Mouse (Mus musculus): Measurements from ENCODE around the gene Ncoa1.
"Not testable (repeated sequence)": the region's sequence is repeated elsewhere in the genome, so short reads cannot be mapped to it uniquely, and the experiment has no call there.

Gene Ncoa1

DNA sequence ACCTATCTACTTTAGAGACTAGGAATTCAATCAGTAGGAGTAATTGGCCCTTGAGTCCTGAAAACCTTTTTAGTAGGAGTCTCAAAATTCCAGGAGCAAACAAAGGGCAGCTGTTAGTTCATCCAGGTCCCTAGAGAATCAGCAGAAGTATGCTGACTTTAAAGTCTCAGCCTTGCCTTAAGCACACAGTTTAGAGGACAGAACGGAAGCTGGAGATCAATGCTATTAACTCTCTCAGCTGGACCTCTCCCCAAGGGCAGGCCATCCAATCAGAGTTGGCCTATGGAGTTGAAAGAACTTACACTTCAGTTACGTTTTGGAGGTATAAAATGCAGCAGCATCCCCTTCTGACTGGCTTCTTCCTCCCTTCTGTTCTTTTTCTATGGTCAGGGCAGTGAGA is 154.8 kb downstream of the Ncoa1 start:
- DNase-seq (ENCODE audit: low read depth, low spot score) = no peak

DNA sequence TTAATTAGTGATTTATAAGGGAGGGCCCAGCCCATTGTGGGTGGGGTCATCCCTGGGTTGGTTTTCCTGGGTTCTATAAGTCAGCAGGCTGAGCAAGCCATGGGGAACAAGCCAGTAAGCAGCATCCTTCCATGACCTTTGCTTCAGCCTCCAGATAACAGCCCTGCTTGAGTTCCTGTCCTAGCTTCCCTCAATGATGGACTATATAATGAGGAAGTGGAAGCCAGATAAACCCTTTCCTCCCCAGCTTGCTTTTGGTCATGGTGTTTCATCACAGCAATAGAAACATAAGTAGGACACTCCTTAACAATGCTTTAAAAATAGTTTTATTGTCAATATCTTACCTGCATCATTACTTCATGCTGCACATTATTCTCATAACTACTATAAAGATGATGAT is 163.2 kb downstream of the Ncoa1 start:
- DNase-seq (ENCODE audit: low read depth, low spot score) = no peak

DNA sequence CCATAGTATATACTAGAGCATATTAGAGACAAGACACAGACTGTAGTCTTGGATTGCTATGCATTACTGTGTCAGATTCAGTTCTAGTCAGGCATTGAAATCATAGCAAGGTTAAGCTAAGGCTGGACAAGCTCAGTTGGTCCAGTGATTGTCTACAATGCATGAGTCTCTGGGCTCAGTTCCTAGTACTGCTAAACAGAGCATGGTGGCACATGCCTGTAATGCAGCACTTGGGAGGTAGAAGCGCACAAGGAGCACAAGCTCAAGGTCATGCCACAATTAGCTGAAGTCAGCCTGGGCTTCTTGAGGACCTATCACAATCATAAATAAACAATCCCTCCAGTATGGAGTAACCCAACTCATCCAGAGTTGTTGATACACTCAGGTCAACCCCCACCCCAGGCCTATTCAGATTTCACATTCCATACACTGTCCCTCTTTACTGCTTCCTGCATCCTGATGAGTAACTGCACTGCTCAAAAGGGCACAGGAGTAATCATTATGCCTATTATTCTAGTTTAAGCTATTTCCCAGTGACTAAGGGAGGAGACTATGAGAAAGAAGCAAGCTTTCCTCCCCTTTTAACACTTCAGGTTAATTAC is 170.2 kb downstream of the Ncoa1 start:
- DNase-seq (ENCODE audit: low read depth, low spot score) = no peak

DNA sequence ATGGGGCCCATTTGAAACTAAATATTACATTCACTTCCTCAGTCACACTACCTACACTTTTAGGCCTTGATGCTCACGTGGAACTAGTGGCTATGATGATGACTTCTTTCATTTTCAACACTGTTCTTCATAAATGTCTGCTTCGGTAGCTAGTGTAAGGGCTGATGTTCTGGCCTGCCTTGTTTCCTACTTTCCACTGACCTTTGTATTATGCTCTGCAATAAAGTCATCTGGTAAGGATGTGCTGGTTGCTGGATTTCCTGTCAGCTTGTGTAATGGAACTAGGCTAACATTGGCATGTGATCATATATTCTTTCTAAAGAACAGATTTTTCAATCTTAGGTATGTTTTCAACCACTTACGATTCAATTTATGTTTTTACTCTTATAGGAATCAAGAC is 177.7 kb downstream of the Ncoa1 start:
- no peak for DNase-seq (ENCODE audit: low read depth, low spot score)

DNA sequence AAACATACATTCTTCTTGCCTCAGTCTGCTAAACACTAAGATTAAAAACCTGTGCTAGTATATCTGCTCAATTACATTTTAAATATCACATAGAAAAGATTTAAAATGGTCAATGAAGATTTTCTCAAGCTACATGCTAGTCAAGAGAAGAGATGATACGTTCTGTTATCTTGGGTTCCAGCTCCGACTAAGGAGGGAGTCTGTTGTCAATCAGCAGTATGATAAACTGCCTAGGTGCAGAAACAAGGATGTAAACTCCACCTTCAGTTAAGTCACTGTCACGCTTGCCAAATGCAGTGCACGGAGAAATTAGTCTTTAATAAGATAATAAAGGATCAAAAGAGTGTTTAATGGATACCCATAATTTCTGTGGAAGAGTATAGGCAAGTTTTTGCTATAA is 178.4 kb downstream of the Ncoa1 start:
- DNase-seq (ENCODE audit: low read depth, low spot score) = no peak

DNA sequence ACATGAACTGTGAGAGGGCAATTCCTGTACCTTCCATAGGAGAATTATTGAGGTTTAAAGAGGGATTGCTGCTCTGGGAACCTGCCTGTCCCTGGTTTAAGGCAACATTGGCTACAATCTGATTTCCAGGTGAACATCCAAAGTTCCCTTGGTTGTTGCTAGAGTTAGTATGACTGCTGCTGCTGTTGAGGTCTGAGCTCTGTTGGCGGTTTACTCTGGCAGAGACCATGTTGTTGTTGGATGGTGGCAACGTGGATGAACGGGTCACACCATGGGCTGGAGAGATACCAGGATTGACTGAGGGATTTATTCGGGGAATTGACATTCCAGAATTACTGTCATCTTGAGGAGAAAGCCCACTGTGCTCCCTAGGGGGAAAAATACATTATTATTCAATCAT is 181.1 kb downstream of the Ncoa1 start:
- no peak for DNase-seq (ENCODE audit: low read depth, low spot score)

DNA sequence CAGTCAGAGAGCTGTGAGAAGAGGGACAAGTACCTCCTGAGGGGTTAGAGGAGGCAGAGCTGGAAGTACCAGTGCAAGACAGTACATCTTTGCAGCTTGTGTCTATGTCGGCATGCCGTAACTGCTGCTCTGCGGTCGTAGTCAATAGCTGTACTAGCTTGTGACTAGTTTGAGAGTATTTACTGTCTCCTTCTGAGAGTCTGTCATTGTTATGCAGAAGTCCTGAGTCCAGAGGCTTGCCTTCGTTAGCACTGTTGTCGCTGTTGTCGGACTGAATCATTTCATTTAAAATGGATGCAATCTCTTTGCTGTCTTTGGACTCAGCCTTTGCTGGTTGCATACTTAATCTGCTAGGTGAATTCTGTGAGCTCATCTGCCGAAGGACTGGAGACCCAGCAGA is 181.7 kb downstream of the Ncoa1 start:
- DNase-seq (ENCODE audit: low read depth, low spot score) = no peak

DNA sequence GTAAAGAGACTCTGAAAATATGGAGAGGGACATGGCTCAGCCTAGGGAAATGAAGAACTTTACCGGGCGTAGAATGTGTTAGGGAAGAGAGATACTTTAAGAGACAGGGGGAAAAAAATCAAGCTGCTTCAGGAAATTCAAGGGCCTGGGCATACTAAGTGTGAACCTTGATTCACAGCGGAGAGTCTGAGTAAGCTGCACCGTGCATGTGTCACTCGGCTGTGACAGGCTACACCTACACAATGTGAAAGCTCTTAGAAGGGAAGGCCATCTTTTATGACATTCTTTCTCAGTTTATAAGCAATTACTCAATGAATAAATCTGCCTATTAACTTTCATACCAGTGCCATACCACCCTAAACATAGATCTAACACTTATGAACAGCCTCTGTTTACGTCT is 183.2 kb downstream of the Ncoa1 start:
- DNase-seq (ENCODE audit: low read depth, low spot score) = no peak

DNA sequence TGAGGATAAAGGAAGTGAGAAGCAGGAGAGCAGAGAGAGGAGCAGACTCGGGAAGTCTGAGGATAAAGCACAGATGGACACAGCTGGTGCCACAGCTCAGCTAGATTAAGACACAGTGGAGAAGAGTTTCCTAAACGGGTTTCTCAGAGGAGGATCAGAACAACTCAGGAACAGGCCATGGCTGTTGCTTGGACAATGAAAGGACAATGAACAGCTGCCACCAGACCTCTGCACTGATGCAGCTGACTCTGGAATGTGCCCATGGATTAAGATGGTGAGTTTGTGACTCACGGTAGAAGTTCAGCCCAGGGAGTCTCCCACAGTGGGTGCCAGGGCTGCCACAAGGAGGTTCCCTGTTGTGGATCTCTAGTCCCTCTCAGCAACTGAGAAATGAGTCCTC is 191.8 kb downstream of the Ncoa1 start:
- DNase-seq (ENCODE audit: low read depth, low spot score) = no peak

DNA sequence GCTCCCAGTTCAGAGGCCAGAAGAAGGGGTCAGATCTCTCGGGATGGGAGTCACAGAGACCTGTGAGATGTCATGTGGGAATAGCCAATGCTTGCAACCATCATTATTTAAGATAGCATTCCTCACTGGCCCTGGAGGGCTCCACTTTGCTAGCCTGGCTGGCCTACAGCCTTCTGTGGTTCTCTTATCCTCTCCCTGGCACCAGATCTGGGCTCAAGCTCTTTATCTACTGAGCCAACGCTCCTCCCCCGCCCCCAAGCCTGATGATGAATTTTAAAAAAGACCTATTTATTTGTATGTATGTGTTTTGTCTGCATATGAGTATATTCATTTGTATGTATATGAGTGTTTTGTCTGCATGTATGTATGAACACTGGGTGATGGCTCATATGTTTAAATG is 197.1 kb downstream of the Ncoa1 start:
- no peak for DNase-seq (ENCODE audit: low read depth, low spot score)

DNA sequence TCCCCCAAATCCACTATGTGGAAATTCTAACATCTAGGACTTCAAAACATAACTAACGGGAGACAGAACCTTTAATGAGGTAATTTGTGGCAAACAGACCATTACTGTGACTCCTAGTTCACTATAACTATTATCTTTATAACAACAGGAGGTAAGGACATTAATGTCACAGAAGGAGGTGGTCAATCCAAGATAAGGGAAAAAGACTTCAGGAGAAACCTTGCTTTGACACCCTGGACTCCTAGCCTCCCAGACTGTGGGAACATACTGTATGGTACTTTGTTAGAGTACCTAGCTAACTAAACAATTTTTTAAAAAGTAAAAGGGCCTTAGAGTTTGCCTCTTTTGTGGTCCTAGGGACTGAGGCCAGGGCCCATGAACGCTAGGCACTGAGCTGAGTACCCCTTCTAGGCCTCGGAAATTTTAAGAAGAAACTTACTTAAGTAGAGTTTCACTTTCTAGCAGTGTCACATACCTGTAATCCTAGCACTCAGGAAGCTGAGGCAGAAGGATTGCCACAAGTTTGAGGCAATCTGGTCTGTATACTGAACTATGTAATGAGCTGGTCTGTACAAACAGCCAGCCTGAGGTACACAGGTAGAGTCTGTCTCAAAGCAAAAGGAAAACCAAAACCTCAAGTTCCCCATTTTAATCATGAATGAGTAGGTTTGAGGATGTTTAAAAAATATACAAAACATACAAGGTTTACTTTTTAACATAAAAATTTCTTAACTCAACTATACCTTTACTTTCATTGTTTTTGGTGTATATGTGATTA is 197.8 kb downstream of the Ncoa1 start:
- DNase-seq (ENCODE audit: low read depth, low spot score) = no peak

DNA sequence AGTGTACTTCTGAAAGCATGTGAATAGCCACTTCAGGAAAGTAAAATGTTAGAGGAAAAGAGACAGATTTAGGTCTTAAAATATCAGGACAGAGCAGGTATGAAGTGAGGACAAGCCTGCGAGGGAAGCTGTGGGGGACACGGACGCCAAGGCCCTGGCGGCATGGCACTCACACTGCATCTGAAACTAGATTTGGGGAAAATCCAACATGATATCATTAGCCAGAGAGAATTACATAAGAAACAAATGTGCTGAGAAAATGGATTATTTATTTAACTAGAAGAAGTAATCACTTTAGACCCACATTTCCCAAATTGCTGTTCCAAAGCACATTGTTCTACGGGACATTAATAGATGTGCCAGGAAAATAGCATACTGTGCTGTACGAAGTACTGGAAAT is 205.9 kb downstream of the Ncoa1 start:
- no peak for DNase-seq (ENCODE audit: low read depth, low spot score)

DNA sequence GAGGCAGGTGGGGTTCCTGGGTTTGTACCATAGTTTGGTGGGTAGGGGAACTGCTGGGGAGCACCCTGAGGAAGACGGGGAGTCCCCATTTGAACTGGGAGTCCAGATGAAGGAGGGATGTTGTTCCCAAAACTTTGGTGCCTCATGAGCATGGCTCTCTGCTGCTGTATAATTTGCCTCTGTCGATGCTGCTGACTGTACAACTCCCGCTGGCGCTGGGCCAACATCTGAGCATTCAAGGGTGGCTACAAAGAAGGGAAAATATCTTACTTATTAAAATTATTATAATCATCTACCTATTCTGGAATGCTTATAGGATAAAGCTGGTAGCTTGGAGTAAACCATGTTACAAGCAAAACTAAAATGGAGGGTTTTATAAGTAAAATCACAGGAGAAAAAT is 209.2 kb downstream of the Ncoa1 start:
- no peak for DNase-seq (ENCODE audit: low read depth, low spot score)

DNA sequence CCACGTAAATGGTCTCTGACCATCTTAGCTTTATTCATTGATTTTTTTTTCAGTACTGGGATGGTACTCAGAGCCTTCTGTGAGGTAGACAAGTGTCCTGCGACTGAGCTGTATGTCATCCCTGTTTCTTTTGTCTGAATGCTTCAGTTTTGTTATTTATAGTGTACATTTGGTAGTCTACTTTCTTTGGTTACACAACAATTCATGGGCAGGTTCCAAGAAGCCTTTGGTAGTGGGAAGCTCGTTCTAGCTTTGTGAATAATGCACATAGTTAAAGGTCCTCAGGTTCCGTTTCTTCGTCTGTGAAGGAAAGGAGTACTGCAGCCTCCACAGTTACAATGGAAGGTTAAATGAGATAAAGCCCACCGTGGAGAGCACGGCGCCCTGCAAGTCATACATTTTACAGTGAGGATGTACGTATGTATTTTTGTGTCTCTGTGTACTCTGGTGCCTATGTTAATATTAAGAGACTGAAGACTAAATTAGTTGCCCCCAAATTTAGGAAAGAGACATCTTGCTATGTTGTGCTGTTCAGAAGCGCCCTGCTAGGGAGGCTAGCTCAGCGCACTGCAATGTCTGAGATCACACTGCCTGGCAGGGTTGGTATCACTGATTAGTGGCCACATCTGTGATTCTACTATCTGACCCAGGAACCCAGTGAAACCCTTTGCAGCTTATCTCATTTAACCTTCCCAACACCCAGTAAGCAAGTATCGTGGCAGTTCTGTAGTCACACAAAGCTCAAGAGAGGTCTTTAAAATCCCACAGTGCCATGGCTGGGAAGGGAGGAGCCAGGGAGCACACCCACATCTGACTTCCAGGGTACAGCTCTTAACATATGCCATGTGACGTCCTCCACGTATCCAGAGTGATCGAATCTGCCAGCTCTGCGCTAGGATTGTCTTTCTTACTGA is 224.0 kb downstream of the Ncoa1 start:
- no peak for DNase-seq (ENCODE audit: low read depth, low spot score)

DNA sequence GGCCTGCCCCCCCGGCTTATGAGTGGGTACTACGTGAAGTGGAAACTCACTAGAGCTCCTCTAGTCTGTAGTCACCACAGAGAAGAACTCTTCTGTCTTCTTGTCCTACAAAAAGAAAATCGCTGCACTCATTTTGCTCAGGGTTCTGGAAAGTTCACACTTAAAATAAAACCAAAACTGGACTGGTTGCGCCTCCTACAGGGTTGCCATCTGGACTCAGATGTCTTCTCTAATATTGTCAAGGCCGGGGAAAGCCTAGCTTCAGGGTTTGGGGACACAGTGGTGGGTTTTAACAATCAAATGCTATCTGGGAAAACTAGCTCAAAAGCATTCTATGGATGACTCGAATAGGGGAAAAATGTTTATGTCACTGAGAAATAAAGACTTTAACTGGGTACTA is 227.2 kb downstream of the Ncoa1 start:
- no peak for DNase-seq (ENCODE audit: low read depth, low spot score)

DNA sequence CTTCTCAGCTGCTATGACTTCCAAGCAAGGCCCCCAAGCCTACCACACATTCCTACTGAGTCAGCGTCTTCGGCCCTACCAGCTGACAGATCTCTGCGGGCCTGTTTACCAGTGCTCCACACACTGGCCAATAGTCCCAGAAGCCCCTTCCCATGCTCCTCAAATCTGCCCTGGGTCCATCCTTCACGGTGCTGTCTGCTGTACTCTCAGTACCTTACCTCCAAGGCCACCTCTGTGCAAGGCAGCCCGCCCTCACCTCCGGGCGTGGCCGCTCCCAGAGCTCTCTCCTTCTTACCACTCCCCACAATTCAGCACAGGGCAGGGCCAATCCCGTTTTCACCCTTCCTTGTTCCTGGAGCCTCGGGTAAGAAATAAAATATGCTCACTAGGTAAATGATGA is 231.2 kb downstream of the Ncoa1 start:
- no peak for DNase-seq (ENCODE audit: low read depth, low spot score)

DNA sequence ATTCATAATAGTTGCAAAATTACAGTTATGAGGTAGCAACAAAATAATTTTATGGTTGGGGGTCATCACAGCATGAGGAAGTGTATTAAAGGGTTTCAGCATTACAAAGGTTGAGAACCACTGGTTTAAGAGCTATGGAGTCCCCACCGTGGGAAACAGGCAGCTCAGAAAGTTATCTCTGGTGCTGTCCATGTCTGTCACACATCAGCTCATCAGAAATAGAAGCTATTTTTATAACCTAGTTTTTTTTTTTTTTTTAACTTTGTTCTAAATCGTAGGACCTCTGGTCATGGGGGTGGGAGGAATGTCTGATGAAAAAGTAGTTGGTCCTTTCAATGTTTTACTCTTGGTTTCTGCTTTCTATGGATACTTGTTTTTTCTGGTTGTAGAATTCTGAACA is 233.2 kb downstream of the Ncoa1 start:
- DNase-seq (ENCODE audit: low read depth, low spot score) = no peak

DNA sequence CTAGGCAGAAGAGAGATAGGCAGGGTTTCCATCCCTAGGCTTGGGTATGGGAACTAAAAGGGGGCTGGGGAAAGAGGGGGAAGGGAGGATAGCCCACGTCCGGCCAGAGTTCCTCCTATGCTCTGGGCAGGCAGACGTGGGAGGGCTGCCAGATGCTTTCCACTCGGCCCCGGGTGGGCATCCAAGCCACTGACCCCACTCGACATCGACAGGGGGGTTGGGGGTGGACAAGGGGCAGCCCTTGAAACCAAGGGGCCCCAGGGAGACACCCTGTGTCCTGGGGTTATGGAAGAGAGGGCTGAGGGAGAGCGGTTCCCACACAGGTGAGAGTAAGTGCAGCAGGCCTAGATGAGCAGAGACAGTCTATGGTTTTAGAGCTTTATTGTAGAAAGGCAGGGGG is 236.7 kb downstream of the Ncoa1 start:
- DNase-seq (ENCODE audit: low read depth, low spot score) = not testable (repeated sequence)

DNA sequence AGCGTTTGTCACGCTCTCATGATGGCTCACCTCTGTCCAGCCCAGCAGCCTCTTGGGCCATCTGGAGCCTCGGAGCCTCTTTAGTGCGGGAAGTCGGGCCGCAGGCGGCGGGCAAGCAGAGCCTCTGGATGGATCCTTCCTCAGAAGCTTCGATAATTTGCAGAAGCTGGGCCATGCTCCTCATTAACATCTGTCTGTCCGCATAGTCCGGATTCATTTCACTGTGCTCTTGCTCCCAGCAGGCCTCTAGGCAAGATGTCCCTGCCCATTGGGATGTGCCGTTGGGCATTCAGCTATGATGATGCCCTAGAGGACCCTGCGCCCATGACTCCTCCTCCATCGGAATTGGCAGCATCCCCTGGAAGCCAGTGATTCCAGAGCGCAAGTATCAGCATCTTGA is 239.5 kb downstream of the Ncoa1 start:
- no peak for DNase-seq (ENCODE audit: low read depth, low spot score)

DNA sequence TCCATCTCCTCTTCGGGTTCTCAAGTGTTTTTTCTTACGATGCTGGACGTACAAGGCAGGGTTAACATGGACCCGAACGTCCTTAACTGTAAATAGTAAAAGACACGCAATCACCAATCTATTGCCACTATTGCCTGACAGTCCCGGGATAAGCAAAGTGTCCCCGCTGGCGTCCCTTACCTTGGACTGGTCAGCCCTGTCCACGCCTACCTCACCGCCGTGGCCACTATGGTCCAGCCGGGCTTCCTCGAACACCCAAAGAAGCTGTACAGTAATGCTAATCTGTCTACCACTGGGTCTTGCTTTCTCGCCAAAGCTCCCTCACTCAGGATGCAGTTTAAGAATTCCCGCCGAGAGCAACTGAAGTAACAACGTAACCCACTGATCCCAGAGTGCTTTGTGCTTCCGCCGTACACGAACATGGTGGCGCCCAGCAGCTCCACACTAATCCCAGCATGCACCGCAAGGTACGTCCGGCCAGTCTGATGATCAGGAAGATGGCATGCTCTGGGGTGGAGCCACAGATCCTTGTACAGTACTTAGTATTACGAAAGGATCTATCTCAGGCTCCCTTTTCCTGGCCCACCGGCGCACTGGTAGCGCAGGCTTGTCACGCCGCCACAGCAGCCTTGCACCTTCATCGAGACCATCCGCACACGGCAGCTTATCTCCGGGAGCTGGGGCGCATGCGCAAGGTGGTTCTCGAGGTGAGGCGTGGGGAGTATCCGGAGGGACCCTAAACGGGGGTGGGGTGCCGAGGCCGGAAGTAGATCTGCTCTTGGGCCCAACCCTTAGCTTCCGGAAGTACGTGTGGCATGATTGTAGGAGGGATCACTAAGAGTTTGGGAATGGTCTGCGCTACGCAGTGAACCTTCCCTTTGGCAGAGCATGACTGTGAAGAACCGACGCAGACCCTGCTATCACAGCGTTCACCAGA is 243.1 kb downstream of the Ncoa1 start, which contains the start of the genes Ptrhd1 and Cenpo:
Gene Ptrhd1, plus strand, starts transcription at position 456 of the 937 bp plus-strand sequence.
Gene Cenpo, minus strand, starts transcription at position 723 of the 937 bp plus-strand sequence.
- DNase-seq (ENCODE audit: low read depth, low spot score) = peak; percentile 95

DNA sequence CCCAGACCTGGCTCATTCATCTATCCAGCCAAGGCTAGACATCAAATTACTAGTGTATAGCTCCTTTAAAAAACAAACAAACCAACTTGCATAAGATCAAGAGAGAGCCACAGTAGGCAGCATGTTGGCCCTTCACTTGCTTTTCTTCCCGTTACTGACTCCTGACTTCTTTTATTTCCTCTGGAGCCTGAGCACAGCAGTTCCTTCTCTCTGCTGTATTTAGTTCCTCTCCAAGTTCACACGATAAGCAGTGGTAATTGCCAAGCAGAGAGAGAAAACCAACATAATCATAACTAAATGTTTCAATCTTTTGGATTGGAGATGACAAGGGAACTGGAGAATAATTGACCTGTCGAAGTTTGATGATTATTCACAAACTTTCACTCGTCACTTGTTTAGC is 244.2 kb downstream of the Ncoa1 start:
- no peak for DNase-seq (ENCODE audit: low read depth, low spot score)

All from forelimb bud, embryonic 11.5 days (tissue).